Mouse (Mus musculus) heart, postnatal 10 days (tissue): ENCODE measurements around the gene Sult2b1. TPM values are rescaled to one million over a fixed set of nuclear protein-coding genes. Genes with fewer than 3 reads are reported as not detected.

Source experiments
- DNase-seq, 2 experiments: peaks; one replicate each; pipeline ENCODE4 v3.0.0; 2021
- intact Hi-C: fragments of 180-260 bp; cut with DNase I; formaldehyde crosslinking; loops from one replicate; pipeline ENCODE4 v1.15.1; 2025
- total RNA-seq, 2 experiments: library from RNA; stranded (reverse); gene quantifications; 2 replicates each; pipeline ENCODE4 v1.2.3; 2021

Gene Sult2b1
- total RNA-seq, 2 experiments from 2014 or later = not detected

GRCm38 (mm10) chr7:45775237-45775636 is 9.2 kb downstream of the Sult2b1 start:
- intact Hi-C loops = no loop called here
- no peak for DNase-seq

GRCm38 (mm10) chr7:45771101-45771500 is 13.4 kb downstream of the Sult2b1 start:
- intact Hi-C loops = no loop called here
- DNase-seq = no peak

DNA sequence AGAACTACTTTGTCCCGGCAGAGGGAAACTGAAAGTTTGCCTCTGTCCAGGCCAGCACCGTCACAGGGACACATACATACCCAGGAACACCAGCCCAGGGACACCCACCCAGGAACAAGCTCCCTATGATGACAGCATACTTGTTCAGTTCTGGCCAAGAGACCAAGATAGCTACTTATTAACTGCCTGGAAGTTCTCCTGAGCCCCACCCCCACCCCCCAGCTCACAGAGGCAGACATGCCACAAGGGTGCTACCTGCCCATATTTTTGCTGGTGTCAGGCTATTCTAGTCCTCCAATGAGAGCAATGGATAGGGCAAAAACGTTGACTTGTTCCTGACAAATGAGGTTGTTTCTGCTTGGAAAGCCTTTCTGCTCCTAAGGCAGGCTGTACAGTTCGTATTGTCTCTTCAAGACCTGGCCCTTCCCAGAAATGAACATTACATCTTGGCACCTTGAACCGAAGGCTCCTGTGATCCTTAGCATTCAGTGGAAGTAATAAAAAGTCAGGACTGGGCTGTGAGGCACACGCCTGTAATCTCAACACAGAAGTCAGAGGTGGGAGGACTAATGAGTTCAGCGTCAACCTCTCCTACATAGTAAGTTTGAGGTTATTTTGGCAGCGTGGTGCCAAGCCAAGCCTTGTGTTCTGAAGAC is 13.9 kb downstream of the Sult2b1 start:
- DNase-seq = no peak
- intact Hi-C loops = no loop called here

DNA sequence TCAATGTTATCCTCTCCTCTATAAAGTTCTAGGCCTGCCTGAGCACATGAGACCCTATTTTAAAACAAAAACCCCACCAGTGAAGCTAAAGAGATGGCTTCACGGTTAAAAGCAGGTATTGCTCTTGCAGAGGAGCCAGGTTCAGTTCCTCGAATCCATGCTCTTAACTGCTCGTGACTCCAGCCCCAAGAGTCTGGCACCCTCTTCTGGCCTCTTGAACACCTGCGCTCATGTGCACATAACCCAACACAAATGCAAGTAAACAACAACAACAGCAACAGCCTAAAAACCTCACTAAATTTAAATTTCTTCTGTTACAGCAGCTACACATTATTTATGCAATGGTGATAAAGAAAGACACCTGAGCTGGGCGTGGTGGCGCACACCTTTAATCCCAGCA is 17.0 kb downstream of the Sult2b1 start:
- DNase-seq = no peak
- intact Hi-C loops = no loop called here

GRCm38 (mm10) chr7:45766764-45767163 is 17.7 kb downstream of the Sult2b1 start:
- intact Hi-C loops = no loop called here

GRCm38 (mm10) chr7:45765995-45766394 is 18.5 kb downstream of the Sult2b1 start:
- no peak for DNase-seq
- intact Hi-C loops = no loop called here

More at GRCm38 (mm10) chr7:45766764-45767163, 17.7 kb downstream of the Sult2b1 start:
- DNase-seq = no peak

GRCm38 (mm10) chr7:45760151-45760550 is 24.3 kb downstream of the Sult2b1 start:
- DNase-seq = no peak
- intact Hi-C loops = no loop called here

- intact Hi-C loops = no loop called here
Measured at GRCm38 (mm10) chr7:45759400-45759799, 25.1 kb downstream of the Sult2b1 start.

GRCm38 (mm10) chr7:45755703-45756102 is 28.8 kb downstream of the Sult2b1 start:
- DNase-seq = no peak
- intact Hi-C loops = no loop called here

More at GRCm38 (mm10) chr7:45759400-45759799, 25.1 kb downstream of the Sult2b1 start:
- no peak for DNase-seq

GRCm38 (mm10) chr7:45750162-45750561 is 34.3 kb downstream of the Sult2b1 start:
- no peak for DNase-seq
- intact Hi-C loops = no loop called here

DNA sequence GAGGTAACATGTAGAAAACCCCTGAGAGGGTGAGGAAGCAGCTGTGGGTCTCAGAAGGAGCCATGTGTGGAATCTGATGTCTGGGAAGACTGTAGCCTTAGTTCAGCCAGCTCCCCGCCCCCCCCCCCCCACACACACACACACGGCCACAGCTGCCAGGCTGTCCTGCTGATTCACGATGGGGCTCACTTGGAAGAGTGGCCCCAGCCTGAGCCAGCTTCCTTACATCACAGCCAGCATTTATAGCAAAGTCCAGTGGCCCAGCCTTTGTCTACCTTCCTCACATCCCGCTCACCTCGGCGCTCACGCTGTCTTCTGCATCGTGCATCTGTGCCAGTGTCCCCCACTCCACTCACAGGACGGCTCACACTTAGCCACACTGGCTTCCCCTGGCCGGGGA is 35.1 kb downstream of the Sult2b1 start:
- intact Hi-C loops = no loop called here
- no peak for DNase-seq

- intact Hi-C loops = no loop called here
- no peak for DNase-seq
Measured at GRCm38 (mm10) chr7:45748110-45748509, 36.4 kb downstream of the Sult2b1 start.

DNA sequence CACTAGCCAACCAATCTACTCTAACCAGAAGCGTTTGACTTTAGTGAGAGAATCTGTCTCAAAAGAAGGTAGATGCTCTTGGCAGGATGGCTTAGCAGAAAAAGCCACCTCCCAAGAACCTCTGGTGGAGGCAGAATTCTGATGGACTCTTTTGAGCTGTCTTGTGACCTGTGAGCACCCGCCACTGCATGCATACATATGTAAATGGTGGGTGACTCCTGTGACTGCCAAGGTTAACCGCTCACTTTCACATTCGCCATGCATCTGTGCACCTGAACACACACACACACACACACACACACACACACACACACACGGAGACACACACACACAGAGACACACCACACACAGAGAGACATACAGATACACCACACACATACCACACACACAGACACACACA is 37.0 kb downstream of the Sult2b1 start:
- intact Hi-C loops = no loop called here
- no peak for DNase-seq

DNA sequence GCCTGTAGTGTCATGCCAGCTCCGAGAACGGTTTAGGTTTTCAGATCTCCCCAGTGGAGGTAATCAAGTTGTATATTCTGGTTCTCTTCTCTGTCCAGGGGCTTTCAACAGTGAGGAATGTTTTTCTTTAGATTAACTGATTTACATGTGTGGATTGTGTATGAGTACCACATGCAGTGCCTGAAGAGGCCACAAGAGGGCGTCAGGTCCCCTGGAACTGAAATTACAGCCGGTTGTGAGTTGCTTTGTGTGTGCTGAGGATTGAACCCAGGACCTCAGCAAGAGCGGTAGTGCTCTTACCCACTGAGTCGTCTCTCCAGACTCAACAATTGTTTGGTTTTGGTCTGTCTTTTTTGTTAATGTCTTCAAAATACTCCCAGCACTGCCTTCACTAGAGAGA is 38.0 kb downstream of the Sult2b1 start:
- DNase-seq = no peak
- intact Hi-C loops = no loop called here

DNA sequence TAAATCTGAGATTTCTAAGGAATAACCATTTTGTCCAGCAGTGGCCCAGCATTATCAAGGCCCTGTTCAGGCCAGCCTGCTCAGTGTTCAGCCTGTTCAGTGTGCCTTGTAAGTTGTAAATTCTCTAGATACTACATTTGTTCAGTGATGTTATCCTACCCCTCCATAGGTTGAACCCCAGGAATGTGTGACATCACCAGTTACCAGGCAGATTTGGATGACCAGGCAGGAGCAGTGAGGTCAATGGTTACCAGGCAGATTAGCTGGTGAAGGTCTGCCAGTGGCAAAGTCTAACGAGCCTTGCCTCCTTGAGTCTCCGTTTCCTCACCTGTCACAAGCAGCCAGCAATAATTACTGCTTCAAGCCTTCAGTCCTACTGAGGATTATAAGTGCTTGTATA is 40.1 kb downstream of the Sult2b1 start:
- intact Hi-C loops = no loop called here
- DNase-seq = peak; percentile 58 to 85

- intact Hi-C loops = no loop called here
- DNase-seq = no peak
Measured at GRCm38 (mm10) chr7:45742338-45742737, 42.1 kb downstream of the Sult2b1 start.

- intact Hi-C loops = no loop called here
- no peak for DNase-seq
Measured at GRCm38 (mm10) chr7:45741777-45742176, 42.7 kb downstream of the Sult2b1 start.

GRCm38 (mm10) chr7:45741308-45741707 is 43.2 kb downstream of the Sult2b1 start:
- intact Hi-C loops = no loop called here
- no peak for DNase-seq

GRCm38 (mm10) chr7:45739820-45740219 is 44.6 kb downstream of the Sult2b1 start:
- intact Hi-C loops = loop anchor here (1.0 kb wide), 3 partner anchors 61 to 269 kb away; no protein-coding TSS in a partner anchor

DNA sequence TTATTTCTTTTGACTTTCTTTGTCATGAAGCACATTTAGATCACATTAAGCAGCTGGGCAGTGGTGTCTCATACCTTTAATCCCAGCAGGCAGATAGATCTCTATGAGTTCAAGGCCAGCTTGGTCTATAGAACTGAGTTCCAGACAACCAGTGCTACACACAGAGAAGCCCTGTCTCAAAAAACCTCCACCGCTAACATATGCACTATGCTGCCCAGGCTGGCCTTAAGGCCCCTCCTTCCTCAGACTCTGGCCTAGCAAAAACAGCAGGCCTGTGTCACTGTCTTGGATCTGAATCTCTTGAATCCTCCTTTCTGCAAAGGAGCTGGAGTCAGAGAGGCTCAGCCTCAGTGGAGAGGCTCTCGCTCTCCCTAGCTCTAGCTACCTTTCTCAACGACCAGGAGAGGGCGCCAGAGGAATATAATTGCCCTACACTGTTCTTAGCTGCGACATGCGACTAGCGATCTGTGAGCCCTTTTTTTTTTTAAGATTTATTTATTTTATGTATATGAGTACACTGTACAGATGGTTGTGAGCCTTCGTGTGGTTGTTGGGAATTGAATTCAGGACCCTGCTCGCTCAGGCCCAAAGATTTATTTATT is 45.2 kb downstream of the Sult2b1 start:
- intact Hi-C loops = loop anchor here (1.0 kb wide), 3 partner anchors 62 to 270 kb away; no protein-coding TSS in a partner anchor
- DNase-seq = peak; percentile 84 to 94

More at GRCm38 (mm10) chr7:45739820-45740219, 44.6 kb downstream of the Sult2b1 start:
- DNase-seq = no peak

- no peak for DNase-seq
- intact Hi-C loops = no loop called here
Measured at GRCm38 (mm10) chr7:45733477-45733876, 51.0 kb downstream of the Sult2b1 start.

- peak in 1 of 2 experiments; percentile 53 for DNase-seq
- intact Hi-C loops = no loop called here
Measured at GRCm38 (mm10) chr7:45730727-45731431, 53.6 kb downstream of the Sult2b1 start.
